Mouse (Mus musculus) limb, embryonic 11.5 days (tissue): ENCODE results near the gene Nrxn2. TPM values are rescaled to one million over a fixed set of nuclear protein-coding genes. Genes with fewer than 3 reads are reported as not detected.

ENCODE experiments used
- ATAC-seq: fragments of 200-750 bp; cut with Nextera tagmentation; 2 replicates; pipeline ENCODE4 v1.8.0; 2017; ENCODE audit warnings: low read depth; ENCODE audit not compliant: insufficient number of reproducible peaks, low FRiP score, low TSS enrichment
- DNase-seq: peaks from one replicate; pipeline ENCODE4 v3.0.0-alpha.2; 2015; ENCODE audit warnings: low spot score
- H3K27ac ChIP-seq: fragments of 300-500 bp; sonication (generic); replicated peaks from 2 replicates; pipeline ENCODE4 v1.5.1; 2014; ENCODE audit warnings: low read depth, mild to moderate bottlenecking, low read length
- H3K27me3 ChIP-seq: fragments of 300-500 bp; sonication (generic); 2 replicates; pipeline ENCODE4 v1.6.1; 2014; ENCODE audit warnings: mild to moderate bottlenecking, low read length, mixed read lengths; ENCODE audit not compliant: control insufficient read depth, insufficient read depth
- H3K36me3 ChIP-seq: fragments of 300-500 bp; sonication (generic); 2 replicates; pipeline ENCODE4 v1.6.1; 2014; ENCODE audit warnings: mild to moderate bottlenecking, low read length, moderate library complexity, mixed read lengths; ENCODE audit not compliant: control insufficient read depth, insufficient read depth
- H3K4me1 ChIP-seq: fragments of 300-500 bp; sonication (generic); 2 replicates; pipeline ENCODE4 v1.6.1; 2014; ENCODE audit warnings: low read length, mixed read lengths; ENCODE audit not compliant: control insufficient read depth, insufficient read depth
- H3K4me2 ChIP-seq: fragments of 300-500 bp; sonication (generic); 2 replicates; pipeline ENCODE4 v1.6.1; 2014; ENCODE audit warnings: low read depth, mild to moderate bottlenecking, moderate library complexity; ENCODE audit not compliant: severe bottlenecking
- H3K4me3 ChIP-seq: fragments of 300-500 bp; sonication (generic); 2 replicates; pipeline ENCODE4 v1.5.1; 2014; ENCODE audit warnings: low read depth, low read length
- H3K9ac ChIP-seq: fragments of 300-500 bp; sonication (generic); 2 replicates; pipeline ENCODE4 v1.6.1; 2014; ENCODE audit warnings: mild to moderate bottlenecking, low read length
- H3K9me3 ChIP-seq: fragments of 300-500 bp; sonication (generic); 2 replicates; pipeline ENCODE4 v1.6.1; 2016; ENCODE audit warnings: low read length; ENCODE audit not compliant: control insufficient read depth
- WGBS: fragments of 180-500 bp; shearing (Covaris S2); extraction: QIAGEN DNeasy Blood & Tissue Kit; methylation state at CpG from one replicate; pipeline ENCODE4 v1.1.7; 2014; 5-methylcytosine and 5-hydroxymethylcytosine counted together
- polyA plus RNA-seq: library from polyadenylated mRNA; unstranded; fragments of >200 nt; fragmentation: Nextera tagmentation; extraction: Ambion mirVana; gene quantifications from 2 replicates; pipeline ENCODE4 v1.2.1, GENCODE M21; 2014

Gene Nrxn2
- polyA plus RNA-seq, 1 experiment from 2014 or later: 1.1 TPM

GRCm38 (mm10) chr19:6494032-6494431, 75.5 kb downstream of the Nrxn2 start:
- 0 out of 2 replicates have a peak, but pooled peaks cover 6% of the 10 kb centered on the region for H3K4me1 ChIP-seq
- H3K9me3 ChIP-seq: no peaks in the 10 kb centered on the region
- no peak overlapping the region for H3K9ac ChIP-seq
- H3K36me3 ChIP-seq: no peaks in the 10 kb centered on the region
- no peak for DNase-seq
- no peak overlapping the region for H3K4me2 ChIP-seq
- peaks cover 53% of the 10 kb centered on the region for H3K27me3 ChIP-seq
- no peak overlapping the region for H3K27ac ChIP-seq
- ATAC-seq: no peak
- WGBS: 74% methylated on average over 5 of the region's 7 CpGs
- H3K4me3 ChIP-seq: no peak overlapping the region

GRCm38 (mm10) chr19:6494504-6495170, 76.1 kb downstream of the Nrxn2 start:
- WGBS: 61% methylated on average over 18 of the region's 18 CpGs
- ATAC-seq: no peak
- 0 out of 2 replicates have a peak, but pooled peaks cover 6% of the 10 kb centered on the region for H3K4me1 ChIP-seq

GRCm38 (mm10) chr19:6495714-6496113, 77.2 kb downstream of the Nrxn2 start:
- Histone ChIP-seq H3K4me2 (no peak overlapping the region), H3K27ac (no peak overlapping the region), H3K9me3 (no peaks in the 10 kb centered on the region), H3K9ac (no peak overlapping the region), H3K4me1 (0 out of 2 replicates have a peak, but pooled peaks cover 6% of the 10 kb centered on the region), H3K36me3 (no peaks in the 10 kb centered on the region), H3K4me3 (no peak overlapping the region), H3K27me3 (peaks cover 70% of the 10 kb centered on the region)
- DNase-seq: no peak
- no peak for ATAC-seq
- WGBS: 24% methylated on average over 8 of the region's 8 CpGs

More at GRCm38 (mm10) chr19:6494504-6495170, 76.1 kb downstream of the Nrxn2 start:
- Histone ChIP-seq H3K27me3 (peaks cover 59% of the 10 kb centered on the region), H3K27ac (no peak overlapping the region), H3K9me3 (no peaks in the 10 kb centered on the region), H3K9ac (peak overlapping the region; percentile 12; the same call in 1 of the 2 replicates), H3K4me3 (no peak overlapping the region), H3K4me2 (no peak overlapping the region), H3K36me3 (no peaks in the 10 kb centered on the region)
- no peak for DNase-seq

- Histone ChIP-seq H3K4me3 (peak overlapping the region; percentile 44; the same call in 1 of the 2 replicates), H3K27ac (no peak overlapping the region), H3K4me2 (no peak overlapping the region; the same call in 1 of the 2 replicates), H3K36me3 (no peaks in the 10 kb centered on the region), H3K9me3 (no peaks in the 10 kb centered on the region), H3K9ac (no peak overlapping the region), H3K4me1 (0 out of 2 replicates have a peak, but pooled peaks cover 6% of the 10 kb centered on the region), H3K27me3 (peaks cover 79% of the 10 kb centered on the region)
- WGBS: 11% methylated on average over 6 of the region's 6 CpGs
- no peak for ATAC-seq
- no peak for DNase-seq
Observed at GRCm38 (mm10) chr19:6496462-6497149, 78.1 kb downstream of the Nrxn2 start.

GRCm38 (mm10) chr19:6497150-6497801, 78.7 kb downstream of the Nrxn2 start:
- WGBS: under 1% methylated on average over 17 of the region's 39 CpGs
- Histone ChIP-seq H3K9ac (no peak overlapping the region; the same call in 1 of the 2 replicates), H3K27ac (no peak overlapping the region), H3K4me1 (peaks cover 11% of the 10 kb centered on the region; the same call in 1 of the 2 replicates), H3K9me3 (no peaks in the 10 kb centered on the region), H3K4me3 (peak overlapping the region; percentile 44), H3K36me3 (no peaks in the 10 kb centered on the region), H3K27me3 (peaks cover 86% of the 10 kb centered on the region), H3K4me2 (peak overlapping the region; percentile 79)
- ATAC-seq (no peak), DNase-seq (peak; percentile 50)

- Histone ChIP-seq H3K4me3 (peak overlapping the region; percentile 44), H3K4me2 (peak overlapping the region; percentile 79), H3K9ac (peak overlapping the region; percentile 50), H3K27ac (no peak overlapping the region), H3K4me1 (peaks cover 12% of the 10 kb centered on the region; the same call in 1 of the 2 replicates), H3K36me3 (no peaks in the 10 kb centered on the region), H3K9me3 (no peaks in the 10 kb centered on the region), H3K27me3 (peaks cover 85% of the 10 kb centered on the region)
- under 1% methylated on average over 37 of the region's 39 CpGs for WGBS
- DNase-seq: peak; percentile 41
- ATAC-seq: no peak
Observed at GRCm38 (mm10) chr19:6497803-6498202, 79.3 kb downstream of the Nrxn2 start.

GRCm38 (mm10) chr19:6498350-6499131, 80.0 kb downstream of the Nrxn2 start:
- WGBS: 4% methylated on average over 30 of the region's 38 CpGs
- H3K27ac ChIP-seq: no peak overlapping the region

More at GRCm38 (mm10) chr19:6498350-6499131, 80.0 kb downstream of the Nrxn2 start:
- no peak for ATAC-seq
- H3K36me3 ChIP-seq: no peaks in the 10 kb centered on the region
- H3K9me3 ChIP-seq: no peaks in the 10 kb centered on the region
- H3K9ac ChIP-seq: no peak overlapping the region
- peak overlapping the region; percentile 44; the same call in 1 of the 2 replicates for H3K4me3 ChIP-seq
- H3K27me3 ChIP-seq: peaks cover 90% of the 10 kb centered on the region
- peaks cover 12% of the 10 kb centered on the region; the same call in 1 of the 2 replicates for H3K4me1 ChIP-seq
- H3K4me2 ChIP-seq: peak overlapping the region; percentile 79
- no peak for DNase-seq
